Mouse (Mus musculus): Measurements from ENCODE around the gene Sptlc2. TPM values are rescaled to one million over a fixed set of nuclear protein-coding genes. Genes with fewer than 3 reads are reported as not detected.

Sptlc2 gene
- polyA plus RNA-seq, 1 experiment from 2014 or later, result 103 TPM

GRCm38 (mm10) chr12:87394316-87394715 lies 6.2 kb upstream of the Sptlc2 start:
- 83% methylated on average over 6 of the region's 6 CpGs for WGBS
- no peak for TF ChIP-seq CTCF (IDR thresholded peaks at IDR 0.05; ENCODE audit: low read depth)
- Histone ChIP-seq H3K9ac (no peak overlapping the region), H3K9me3 (ENCODE audit: low read depth, low read length) (no peaks in the 10 kb centered on the region), H3K36me3 (ENCODE audit: insufficient read depth) (no peaks in the 10 kb centered on the region), H3K4me2 (no peak overlapping the region), H3K27me3 (ENCODE audit: insufficient read depth, low read length) (no peaks in the 10 kb centered on the region), H3K27ac (ENCODE audit: low read depth) (no peak overlapping the region), H3K4me1 (ENCODE audit: insufficient read depth) (no peaks in the 10 kb centered on the region), H3K4me3 (ENCODE audit: low read depth, low read length) (no peak overlapping the region)
- DNase-seq, result no peak
- no peak for ATAC-seq (ENCODE audit: insufficient read depth)

- TF ChIP-seq CTCF (IDR thresholded peaks at IDR 0.05; ENCODE audit: low read depth), result no peak
- Histone ChIP-seq H3K4me2 (no peak overlapping the region), H3K9me3 (ENCODE audit: low read depth, low read length) (no peaks in the 10 kb centered on the region), H3K27ac (ENCODE audit: low read depth) (no peak overlapping the region), H3K27me3 (ENCODE audit: insufficient read depth, low read length) (no peaks in the 10 kb centered on the region), H3K9ac (no peak overlapping the region), H3K4me3 (ENCODE audit: low read depth, low read length) (no peak overlapping the region), H3K4me1 (ENCODE audit: insufficient read depth) (no peaks in the 10 kb centered on the region), H3K36me3 (ENCODE audit: insufficient read depth) (no peaks in the 10 kb centered on the region)
- WGBS, result 62% methylated on average over 4 of the region's 4 CpGs
- ATAC-seq (ENCODE audit: insufficient read depth), result no peak
- no peak for DNase-seq
Observed at GRCm38 (mm10) chr12:87393447-87394145, 5.4 kb upstream of the Sptlc2 start.

GRCm38 (mm10) chr12:87391355-87391754 lies 3.2 kb upstream of the Sptlc2 start:
- Histone ChIP-seq H3K4me1 (ENCODE audit: insufficient read depth) (peaks cover 7% of the 10 kb centered on the region; the same call in 1 of the 2 replicates), H3K27me3 (ENCODE audit: insufficient read depth, low read length) (no peaks in the 10 kb centered on the region), H3K4me3 (ENCODE audit: low read depth, low read length) (no peak overlapping the region), H3K9ac (no peak overlapping the region), H3K9me3 (ENCODE audit: low read depth, low read length) (no peaks in the 10 kb centered on the region), H3K27ac (ENCODE audit: low read depth) (no peak overlapping the region), H3K4me2 (no peak overlapping the region), H3K36me3 (ENCODE audit: insufficient read depth) (no peaks in the 10 kb centered on the region)
- DNase-seq (no peak), ATAC-seq (ENCODE audit: insufficient read depth) (no peak)
- TF ChIP-seq CTCF (IDR thresholded peaks at IDR 0.05; ENCODE audit: low read depth), result no peak

- H3K4me2 ChIP-seq, result peak overlapping the region; percentile 61
- no peak overlapping the region for H3K9ac ChIP-seq
- H3K27me3 ChIP-seq (ENCODE audit: insufficient read depth, low read length), result no peaks in the 10 kb centered on the region
- peak overlapping the region; percentile 98; the same call in 1 of the 2 replicates for H3K4me3 ChIP-seq (ENCODE audit: low read depth, low read length)
- H3K36me3 ChIP-seq (ENCODE audit: insufficient read depth), result no peaks in the 10 kb centered on the region
- no peak overlapping the region for H3K27ac ChIP-seq (ENCODE audit: low read depth)
- no peak for TF ChIP-seq CTCF (IDR thresholded peaks at IDR 0.05; ENCODE audit: low read depth)
- no peak for DNase-seq
- no peaks in the 10 kb centered on the region for H3K9me3 ChIP-seq (ENCODE audit: low read depth, low read length)
- ATAC-seq (ENCODE audit: insufficient read depth), result no peak
- peaks cover 12% of the 10 kb centered on the region; the same call in 1 of the 2 replicates for H3K4me1 ChIP-seq (ENCODE audit: insufficient read depth)
- 57% methylated on average over 3 of the region's 3 CpGs for WGBS
Observed at GRCm38 (mm10) chr12:87389231-87389630, 1.1 kb upstream of the Sptlc2 start.

DNA sequence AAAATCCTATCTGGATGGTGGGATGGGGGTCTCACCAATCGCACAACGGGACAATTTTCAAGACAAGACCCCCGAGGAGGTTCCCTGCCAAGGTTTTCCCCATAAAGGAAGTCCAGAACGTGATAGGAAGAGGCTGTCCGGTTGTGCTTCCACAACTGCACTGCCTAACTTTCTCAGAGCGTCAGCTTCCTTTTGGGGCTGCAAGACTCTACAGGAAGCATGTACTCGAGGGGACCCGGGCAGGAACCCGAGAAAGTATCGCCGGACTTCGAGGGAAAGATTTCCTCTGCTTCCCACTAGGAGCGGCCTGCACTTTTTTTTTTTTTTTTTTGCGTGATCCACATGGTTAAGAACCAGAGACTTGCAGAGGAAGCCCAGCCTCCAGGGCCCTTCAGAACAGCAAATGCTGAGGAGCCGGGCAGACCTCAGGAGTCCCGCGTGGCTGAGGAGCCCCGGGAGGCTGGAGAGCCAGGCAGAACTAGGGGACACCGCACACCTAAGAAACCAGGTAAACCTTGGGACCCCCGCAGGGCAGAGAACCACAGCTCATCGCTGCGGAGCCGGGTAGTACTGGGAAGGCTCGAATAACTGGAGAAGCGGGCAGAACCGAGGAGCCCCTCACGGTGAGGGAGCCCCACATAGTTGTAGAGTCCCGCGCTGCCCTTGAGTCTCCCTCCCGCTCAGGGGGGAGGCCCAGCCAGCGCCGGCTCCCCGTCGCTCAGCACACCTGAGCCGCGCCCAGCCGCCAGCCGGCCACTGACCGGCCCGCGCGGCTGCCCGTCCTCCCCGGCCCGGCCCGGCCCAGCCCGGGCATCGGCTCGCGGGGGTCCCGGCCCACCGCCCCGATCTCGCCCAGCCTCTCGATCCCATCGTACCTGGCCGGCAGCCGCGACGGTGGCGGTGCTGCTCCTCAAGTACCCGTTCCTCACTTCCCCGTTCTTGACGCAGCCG lies 709 bp downstream of the Sptlc2 start:
- ATAC-seq (ENCODE audit: insufficient read depth) (peak; percentile 45), DNase-seq (peak; percentile 60)
- H3K4me3 ChIP-seq (ENCODE audit: low read depth, low read length), result peak overlapping the region; percentile 98
- no peak for TF ChIP-seq CTCF (IDR thresholded peaks at IDR 0.05; ENCODE audit: low read depth)
- H3K4me1 ChIP-seq (ENCODE audit: insufficient read depth), result peaks cover 12% of the 10 kb centered on the region; the same call in 1 of the 2 replicates
- WGBS, result under 1% methylated on average over 60 of the region's 65 CpGs
- H3K27ac ChIP-seq (ENCODE audit: low read depth), result peak overlapping the region; percentile 78
- peak overlapping the region; percentile 93 for H3K9ac ChIP-seq
- H3K4me2 ChIP-seq, result peak overlapping the region; percentile 90
- H3K27me3 ChIP-seq (ENCODE audit: insufficient read depth, low read length), result no peaks in the 10 kb centered on the region
- no peaks in the 10 kb centered on the region for H3K9me3 ChIP-seq (ENCODE audit: low read depth, low read length)
- H3K36me3 ChIP-seq (ENCODE audit: insufficient read depth), result no peaks in the 10 kb centered on the region

- WGBS, result 84% methylated on average over 3 of the region's 3 CpGs
- no peaks in the 10 kb centered on the region for H3K27me3 ChIP-seq (ENCODE audit: insufficient read depth, low read length)
- ATAC-seq (ENCODE audit: insufficient read depth), result no peak
Observed at GRCm38 (mm10) chr12:87385051-87385450, 3.1 kb downstream of the Sptlc2 start.

GRCm38 (mm10) chr12:87381380-87381682 lies 6.8 kb downstream of the Sptlc2 start:
- H3K27me3 ChIP-seq (ENCODE audit: insufficient read depth, low read length), result no peaks in the 10 kb centered on the region
- H3K4me2 ChIP-seq, result no peak overlapping the region
- H3K9ac ChIP-seq, result no peak overlapping the region
- 34% methylated on average over 2 of the region's 2 CpGs for WGBS
- peaks cover 11% of the 10 kb centered on the region for H3K4me1 ChIP-seq (ENCODE audit: insufficient read depth)
- no peaks in the 10 kb centered on the region for H3K36me3 ChIP-seq (ENCODE audit: insufficient read depth)
- H3K4me3 ChIP-seq (ENCODE audit: low read depth, low read length), result no peak overlapping the region
- H3K9me3 ChIP-seq (ENCODE audit: low read depth, low read length), result no peaks in the 10 kb centered on the region
- TF ChIP-seq CTCF (IDR thresholded peaks at IDR 0.05; ENCODE audit: low read depth), result no peak
- H3K27ac ChIP-seq (ENCODE audit: low read depth), result peak overlapping the region; percentile 73; the same call in 1 of the 2 replicates
- ATAC-seq (ENCODE audit: insufficient read depth) (peak; percentile 77), DNase-seq (peak; percentile 39)

More at GRCm38 (mm10) chr12:87385051-87385450, 3.1 kb downstream of the Sptlc2 start:
- Histone ChIP-seq H3K4me3 (ENCODE audit: low read depth, low read length) (no peak overlapping the region), H3K9ac (no peak overlapping the region), H3K36me3 (ENCODE audit: insufficient read depth) (no peaks in the 10 kb centered on the region), H3K9me3 (ENCODE audit: low read depth, low read length) (no peaks in the 10 kb centered on the region), H3K27ac (ENCODE audit: low read depth) (no peak overlapping the region), H3K4me1 (ENCODE audit: insufficient read depth) (peaks cover 18% of the 10 kb centered on the region), H3K4me2 (no peak overlapping the region)
- no peak for TF ChIP-seq CTCF (IDR thresholded peaks at IDR 0.05; ENCODE audit: low read depth)
- DNase-seq, result no peak
